Mouse (Mus musculus): Measurements from ENCODE around the gene Dnm3. TPM values are rescaled to one million over a fixed set of nuclear protein-coding genes. Genes with fewer than 3 reads are reported as not detected.

Gene Dnm3
- polyA plus RNA-seq, 1 experiment from 2014 or later, result 2.8 TPM

DNA sequence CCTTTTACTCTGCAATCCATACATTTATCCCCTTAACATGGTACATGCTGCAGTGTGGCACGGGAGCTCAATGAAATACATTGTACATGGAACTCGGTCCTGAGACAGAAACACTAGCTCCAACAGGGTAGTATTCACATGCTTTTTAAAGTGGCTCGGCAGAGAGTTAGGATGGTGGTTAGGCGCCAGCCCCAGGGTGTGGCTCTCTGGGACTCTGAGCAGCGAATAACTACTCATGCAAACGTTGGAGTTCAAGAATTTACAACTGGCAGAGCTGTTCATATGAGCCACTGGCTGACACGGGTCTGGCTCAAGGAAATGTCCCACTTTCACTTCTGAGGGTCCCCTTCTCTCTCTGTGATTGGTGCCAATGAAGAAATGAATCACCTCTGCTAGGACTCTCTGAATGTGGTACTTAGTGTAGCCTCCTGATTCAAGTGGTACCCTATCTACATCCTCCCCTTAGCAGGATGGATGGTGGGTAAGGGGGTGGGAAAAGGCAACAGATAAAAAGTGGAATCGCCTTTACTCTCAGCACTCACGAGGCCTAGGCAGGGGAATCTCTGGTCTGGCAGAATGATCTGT, 438.7 kb downstream of the Dnm3 start:
- Histone ChIP-seq H3K27ac (ENCODE audit: low read length) (peak overlapping the region; percentile 82), H3K9me3 (ENCODE audit: control insufficient read depth, low read length) (no peaks in the 10 kb centered on the region), H3K9ac (ENCODE audit: low read length) (0 out of 2 replicates have a peak overlapping the region, but pooled peaks have one; percentile 3), H3K4me3 (ENCODE audit: low read length) (no peak overlapping the region), H3K4me2 (ENCODE audit: low read depth, low read length) (peak overlapping the region; percentile 23), H3K27me3 (ENCODE audit: control insufficient read depth, insufficient read depth, low read depth, low read length) (no peaks in the 10 kb centered on the region), H3K36me3 (ENCODE audit: control insufficient read depth, insufficient read depth, low read length) (no peaks in the 10 kb centered on the region), H3K4me1 (replicated peaks; ENCODE audit: control insufficient read depth, insufficient read depth, low read length) (peaks cover 46% of the 10 kb centered on the region)
- ATAC-seq (ENCODE audit: low read depth), result peak; percentile 17
- WGBS, result 31% methylated on average over 9 of the region's 9 CpGs

DNA sequence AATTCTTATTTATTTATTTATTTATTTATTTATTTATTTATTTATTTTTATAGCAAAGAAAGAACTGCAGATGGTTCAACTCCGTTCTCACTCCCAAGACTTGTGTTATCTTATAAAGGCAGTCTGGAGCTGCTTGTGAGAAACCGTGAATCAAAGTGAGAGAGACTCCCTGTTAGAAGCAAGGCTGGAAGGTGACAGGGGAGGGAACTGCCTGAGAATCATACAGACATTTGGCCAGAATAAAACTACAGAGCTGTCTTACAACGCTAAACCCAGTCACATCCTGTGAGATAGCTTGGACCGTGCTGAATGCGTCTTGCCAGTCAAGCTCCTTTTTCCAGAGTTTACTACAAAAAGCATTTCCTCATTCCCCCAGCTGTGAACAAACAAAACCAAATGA, 439.4 kb downstream of the Dnm3 start:
- ATAC-seq (ENCODE audit: low read depth), result peak; percentile 79
- peak overlapping the region; percentile 82 for H3K27ac ChIP-seq (ENCODE audit: low read length)

DNA sequence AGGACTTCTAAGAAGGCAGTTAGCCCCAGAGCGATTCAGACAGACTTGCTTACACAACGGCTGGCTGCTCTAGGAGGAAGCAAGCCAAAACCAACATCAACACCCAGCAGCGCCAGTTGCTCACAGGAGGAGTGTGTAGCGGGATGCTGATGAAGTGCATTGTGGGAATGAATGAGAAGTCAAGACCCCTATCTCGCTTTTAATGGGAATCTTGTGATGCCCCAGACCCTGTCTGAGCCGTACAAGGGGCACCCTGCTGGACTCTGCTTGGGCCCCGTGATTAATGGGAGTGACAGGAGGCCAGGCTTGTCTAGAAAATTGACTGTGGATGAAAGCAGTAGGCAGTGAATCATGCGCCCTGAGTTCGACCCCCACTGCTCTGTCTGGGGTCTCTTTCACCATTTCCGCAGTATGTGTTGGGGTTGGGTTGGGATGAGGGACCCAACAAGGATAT, 439.8 kb downstream of the Dnm3 start:
- Histone ChIP-seq H3K9me3 (ENCODE audit: control insufficient read depth, low read length) (no peaks in the 10 kb centered on the region), H3K4me1 (replicated peaks; ENCODE audit: control insufficient read depth, insufficient read depth, low read length) (peaks cover 41% of the 10 kb centered on the region), H3K27me3 (ENCODE audit: control insufficient read depth, insufficient read depth, low read depth, low read length) (no peaks in the 10 kb centered on the region), H3K27ac (ENCODE audit: low read length) (peak overlapping the region; percentile 82), H3K4me2 (ENCODE audit: low read depth, low read length) (no peak overlapping the region; the same call in 1 of the 2 replicates), H3K36me3 (ENCODE audit: control insufficient read depth, insufficient read depth, low read length) (no peaks in the 10 kb centered on the region), H3K4me3 (ENCODE audit: low read length) (no peak overlapping the region), H3K9ac (ENCODE audit: low read length) (no peak overlapping the region)
- peak; percentile 82 for ATAC-seq (ENCODE audit: low read depth)
- WGBS, result 32% methylated on average over 10 of the region's 10 CpGs

More for the DNA sequence above, 439.4 kb downstream of the Dnm3 start:
- Histone ChIP-seq H3K4me3 (ENCODE audit: low read length) (no peak overlapping the region), H3K4me1 (replicated peaks; ENCODE audit: control insufficient read depth, insufficient read depth, low read length) (peaks cover 41% of the 10 kb centered on the region), H3K9me3 (ENCODE audit: control insufficient read depth, low read length) (no peaks in the 10 kb centered on the region), H3K4me2 (ENCODE audit: low read depth, low read length) (no peak overlapping the region), H3K36me3 (ENCODE audit: control insufficient read depth, insufficient read depth, low read length) (no peaks in the 10 kb centered on the region), H3K9ac (ENCODE audit: low read length) (no peak overlapping the region), H3K27me3 (ENCODE audit: control insufficient read depth, insufficient read depth, low read depth, low read length) (no peaks in the 10 kb centered on the region)
- WGBS, result 37% methylated on average over 5 of the region's 5 CpGs

DNA sequence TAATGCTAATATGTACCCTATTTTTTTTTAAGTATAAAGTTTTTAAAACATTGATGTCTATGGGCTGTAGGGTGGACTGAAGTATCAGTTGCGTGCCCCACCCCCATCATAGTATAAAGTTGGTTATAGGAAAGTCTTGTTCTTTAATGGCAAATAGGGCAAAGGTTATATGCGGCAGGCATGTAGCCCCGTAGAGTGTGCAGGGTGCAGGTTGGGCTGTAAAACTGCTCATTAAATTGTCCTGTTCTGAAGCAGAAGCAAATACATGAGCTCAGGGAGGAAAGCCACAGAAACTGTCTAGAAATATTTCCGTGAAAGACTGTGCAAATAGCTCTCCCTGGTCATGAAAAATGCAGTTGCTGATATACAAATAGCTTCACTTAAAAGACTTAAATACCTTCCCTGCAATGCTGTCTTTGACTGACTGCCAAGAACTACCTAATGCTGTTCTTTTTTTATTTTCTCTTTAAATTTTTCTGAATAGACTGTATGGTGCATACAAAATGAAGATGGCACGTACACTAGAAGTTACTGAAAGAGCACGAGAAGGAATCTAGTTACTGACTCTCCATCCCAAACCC, 440.6 kb downstream of the Dnm3 start:
- H3K4me1 ChIP-seq (replicated peaks; ENCODE audit: control insufficient read depth, insufficient read depth, low read length), result peaks cover 41% of the 10 kb centered on the region
- ATAC-seq (ENCODE audit: low read depth), result 0 out of 2 replicates have a peak, but pooled peaks have one; percentile 13
- H3K27me3 ChIP-seq (ENCODE audit: control insufficient read depth, insufficient read depth, low read depth, low read length), result no peaks in the 10 kb centered on the region
- H3K9me3 ChIP-seq (ENCODE audit: control insufficient read depth, low read length), result no peaks in the 10 kb centered on the region
- peak overlapping the region; percentile 21; the same call in 1 of the 2 replicates for H3K4me2 ChIP-seq (ENCODE audit: low read depth, low read length)
- H3K9ac ChIP-seq (ENCODE audit: low read length), result no peak overlapping the region
- no peak overlapping the region for H3K4me3 ChIP-seq (ENCODE audit: low read length)
- H3K36me3 ChIP-seq (ENCODE audit: control insufficient read depth, insufficient read depth, low read length), result no peaks in the 10 kb centered on the region
- WGBS, result 31% methylated on average over 6 of the region's 6 CpGs
- H3K27ac ChIP-seq (ENCODE audit: low read length), result peak overlapping the region; percentile 82

- peaks cover 41% of the 10 kb centered on the region for H3K4me1 ChIP-seq (replicated peaks; ENCODE audit: control insufficient read depth, insufficient read depth, low read length)
Measured at GRCm38 (mm10) chr1:162036461-162036835, 441.4 kb downstream of the Dnm3 start.

DNA sequence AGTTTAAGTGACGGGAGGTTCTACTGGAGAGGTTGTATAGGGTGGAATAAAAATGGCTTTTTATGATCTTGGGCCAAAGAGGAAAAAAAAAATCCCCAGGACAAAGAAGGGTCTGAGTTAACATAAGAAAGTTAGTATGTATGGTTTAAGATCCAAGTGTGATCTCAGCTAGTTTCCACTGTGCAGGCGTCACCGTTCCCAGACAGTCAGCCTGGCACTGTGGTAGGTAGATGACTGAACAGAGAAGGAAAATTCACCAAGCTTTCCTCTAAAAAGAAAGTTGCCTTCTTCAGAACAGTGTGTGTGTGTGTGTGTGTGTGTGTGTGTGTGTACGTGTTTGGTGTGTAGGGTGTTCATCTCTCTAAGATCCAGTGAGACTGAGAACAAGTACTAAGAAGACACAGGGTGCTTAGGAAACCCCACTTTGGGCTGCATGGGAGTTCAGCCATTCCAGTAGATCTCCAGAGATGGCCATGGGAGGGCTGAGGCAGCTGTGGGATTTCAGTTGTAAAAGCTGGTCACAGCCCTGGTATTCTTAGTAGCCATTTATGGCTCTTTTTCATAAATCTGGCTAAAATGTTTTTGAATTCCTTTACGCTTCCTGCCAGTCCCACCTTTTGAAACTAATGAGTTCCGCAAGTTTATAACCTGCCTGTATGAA, 441.9 kb downstream of the Dnm3 start:
- Histone ChIP-seq H3K27ac (ENCODE audit: low read length) (peak overlapping the region; percentile 78), H3K9me3 (ENCODE audit: control insufficient read depth, low read length) (no peaks in the 10 kb centered on the region), H3K4me2 (ENCODE audit: low read depth, low read length) (no peak overlapping the region), H3K27me3 (ENCODE audit: control insufficient read depth, insufficient read depth, low read depth, low read length) (no peaks in the 10 kb centered on the region), H3K4me1 (replicated peaks; ENCODE audit: control insufficient read depth, insufficient read depth, low read length) (peaks cover 41% of the 10 kb centered on the region), H3K9ac (ENCODE audit: low read length) (0 out of 2 replicates have a peak overlapping the region, but pooled peaks have one; percentile 29), H3K36me3 (ENCODE audit: control insufficient read depth, insufficient read depth, low read length) (no peaks in the 10 kb centered on the region), H3K4me3 (ENCODE audit: low read length) (no peak overlapping the region)
- WGBS, result 58% methylated on average over 6 of the region's 6 CpGs
- ATAC-seq (ENCODE audit: low read depth), result no peak

More at GRCm38 (mm10) chr1:162036461-162036835, 441.4 kb downstream of the Dnm3 start:
- H3K27ac ChIP-seq (ENCODE audit: low read length), result peak overlapping the region; percentile 78
- H3K9ac ChIP-seq (ENCODE audit: low read length), result no peak overlapping the region
- H3K4me3 ChIP-seq (ENCODE audit: low read length), result no peak overlapping the region
- H3K27me3 ChIP-seq (ENCODE audit: control insufficient read depth, insufficient read depth, low read depth, low read length), result no peaks in the 10 kb centered on the region
- 36% methylated on average over 5 of the region's 5 CpGs for WGBS
- no peaks in the 10 kb centered on the region for H3K9me3 ChIP-seq (ENCODE audit: control insufficient read depth, low read length)
- no peak overlapping the region for H3K4me2 ChIP-seq (ENCODE audit: low read depth, low read length)
- no peaks in the 10 kb centered on the region for H3K36me3 ChIP-seq (ENCODE audit: control insufficient read depth, insufficient read depth, low read length)
- peak; percentile 18; the same call in 1 of the 2 replicates for ATAC-seq (ENCODE audit: low read depth)

GRCm38 (mm10) chr1:162023681-162024270, 454.1 kb downstream of the Dnm3 start:
- ATAC-seq (ENCODE audit: low read depth), result peak; percentile 57
- Histone ChIP-seq H3K4me3 (ENCODE audit: low read length) (no peak overlapping the region), H3K4me1 (replicated peaks; ENCODE audit: control insufficient read depth, insufficient read depth, low read length) (peaks cover 3% of the 10 kb centered on the region), H3K27ac (ENCODE audit: low read length) (peak overlapping the region; percentile 53), H3K4me2 (ENCODE audit: low read depth, low read length) (no peak overlapping the region), H3K9me3 (ENCODE audit: control insufficient read depth, low read length) (no peaks in the 10 kb centered on the region), H3K27me3 (ENCODE audit: control insufficient read depth, insufficient read depth, low read depth, low read length) (no peaks in the 10 kb centered on the region), H3K9ac (ENCODE audit: low read length) (no peak overlapping the region), H3K36me3 (ENCODE audit: control insufficient read depth, insufficient read depth, low read length) (no peaks in the 10 kb centered on the region)
- 54% methylated on average over 8 of the region's 8 CpGs for WGBS

DNA sequence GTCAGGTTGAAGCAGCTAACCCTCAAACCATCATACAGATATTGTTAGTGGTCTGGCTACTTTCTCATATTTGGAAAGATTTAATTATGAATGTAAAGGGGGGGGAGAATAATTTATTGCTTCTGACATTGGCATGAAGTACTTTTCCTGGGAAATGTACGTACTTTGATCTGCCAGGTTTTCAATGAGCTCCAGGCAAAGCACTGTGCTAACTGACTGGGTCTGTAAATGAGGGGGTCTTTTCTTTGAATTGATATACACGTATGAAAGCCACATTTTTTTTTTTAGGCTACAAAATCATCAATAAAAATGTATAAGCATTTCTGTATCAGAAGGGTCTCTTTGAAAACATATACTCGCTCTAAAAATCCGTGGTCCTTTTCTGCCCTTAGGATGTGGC, 457.1 kb downstream of the Dnm3 start:
- Histone ChIP-seq H3K36me3 (ENCODE audit: control insufficient read depth, insufficient read depth, low read length) (no peaks in the 10 kb centered on the region), H3K27me3 (ENCODE audit: control insufficient read depth, insufficient read depth, low read depth, low read length) (no peaks in the 10 kb centered on the region), H3K4me2 (ENCODE audit: low read depth, low read length) (no peak overlapping the region), H3K9ac (ENCODE audit: low read length) (no peak overlapping the region), H3K4me3 (ENCODE audit: low read length) (no peak overlapping the region), H3K4me1 (replicated peaks; ENCODE audit: control insufficient read depth, insufficient read depth, low read length) (peaks cover 27% of the 10 kb centered on the region), H3K9me3 (ENCODE audit: control insufficient read depth, low read length) (no peaks in the 10 kb centered on the region), H3K27ac (ENCODE audit: low read length) (no peak overlapping the region)
- 71% methylated on average over 4 of the region's 4 CpGs for WGBS
- ATAC-seq (ENCODE audit: low read depth), result no peak

- Histone ChIP-seq H3K27ac (ENCODE audit: low read length) (no peak overlapping the region), H3K27me3 (ENCODE audit: control insufficient read depth, insufficient read depth, low read depth, low read length) (no peaks in the 10 kb centered on the region), H3K4me1 (replicated peaks; ENCODE audit: control insufficient read depth, insufficient read depth, low read length) (peaks cover 31% of the 10 kb centered on the region), H3K9me3 (ENCODE audit: control insufficient read depth, low read length) (no peaks in the 10 kb centered on the region), H3K9ac (ENCODE audit: low read length) (no peak overlapping the region), H3K36me3 (ENCODE audit: control insufficient read depth, insufficient read depth, low read length) (no peaks in the 10 kb centered on the region), H3K4me3 (ENCODE audit: low read length) (no peak overlapping the region), H3K4me2 (ENCODE audit: low read depth, low read length) (no peak overlapping the region)
- WGBS, result 49% methylated on average over 7 of the region's 7 CpGs
- no peak for ATAC-seq (ENCODE audit: low read depth)
Measured at GRCm38 (mm10) chr1:162020303-162020731, 457.5 kb downstream of the Dnm3 start.
